Mouse (Mus musculus) splenic B cell, adult 2 months (primary cell): ENCODE results near the gene Ccnf.

Source experiments
- DNase-seq: peaks from one replicate; pipeline ENCODE4 v3.0.0-alpha.2; 2011; ENCODE audit warnings: low read depth, low spot score
- H3K27me3 ChIP-seq: 2 replicates; pipeline ENCODE4 v1.6.1; 2012; ENCODE audit warnings: mild to moderate bottlenecking, low read length, moderate library complexity, mixed read lengths; ENCODE audit not compliant: control insufficient read depth, poor library complexity, insufficient read depth, severe bottlenecking
- H3K36me3 ChIP-seq: 2 replicates; pipeline ENCODE4 v1.6.1; 2012; ENCODE audit warnings: mild to moderate bottlenecking, low read length, moderate library complexity, mixed read lengths; ENCODE audit not compliant: control insufficient read depth, poor library complexity, insufficient read depth, severe bottlenecking

The Ccnf gene

GRCm38 (mm10) chr17:24251320-24252069 lies at the start of gene Ccnf:
Gene Ccnf, minus strand, starts transcription at chr17:24251484.
- Histone ChIP-seq H3K27me3 (no peaks in the 10 kb centered on the region), H3K36me3 (no peaks in the 10 kb centered on the region)
- peak; percentile 98 for DNase-seq

GRCm38 (mm10) chr17:24300651-24301050 lies 49.4 kb upstream of the Ccnf start:
- Histone ChIP-seq H3K27me3 (no peaks in the 10 kb centered on the region), H3K36me3 (no peaks in the 10 kb centered on the region)
- DNase-seq, result no peak

- DNase-seq, result no peak
- Histone ChIP-seq H3K36me3 (no peaks in the 10 kb centered on the region), H3K27me3 (no peaks in the 10 kb centered on the region)
These were observed 38.1 kb upstream of the Ccnf start for GRCm38 (mm10) chr17:24289338-24289737.

DNA sequence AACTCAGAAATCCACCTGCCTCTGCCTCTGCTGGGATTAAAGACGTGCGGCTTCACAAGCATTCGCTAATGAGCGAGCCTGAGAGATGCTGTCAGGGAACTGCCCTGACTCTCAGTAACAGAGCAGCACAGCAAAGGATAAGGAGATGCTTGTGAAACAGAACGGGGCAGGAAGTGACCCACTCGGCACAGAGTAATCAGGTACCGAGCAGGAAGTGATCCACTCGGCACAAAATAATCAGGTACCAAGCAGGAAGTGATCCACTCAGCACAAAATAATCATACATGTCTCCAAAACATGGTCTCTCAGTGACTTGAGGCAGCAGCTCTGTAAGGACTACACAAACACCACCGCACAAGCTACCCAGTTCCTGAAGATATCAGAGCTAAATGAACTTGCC lies 37.2 kb upstream of the Ccnf start:
- H3K27me3 ChIP-seq, result no peaks in the 10 kb centered on the region
- H3K36me3 ChIP-seq, result no peaks in the 10 kb centered on the region
- no peak for DNase-seq

DNA sequence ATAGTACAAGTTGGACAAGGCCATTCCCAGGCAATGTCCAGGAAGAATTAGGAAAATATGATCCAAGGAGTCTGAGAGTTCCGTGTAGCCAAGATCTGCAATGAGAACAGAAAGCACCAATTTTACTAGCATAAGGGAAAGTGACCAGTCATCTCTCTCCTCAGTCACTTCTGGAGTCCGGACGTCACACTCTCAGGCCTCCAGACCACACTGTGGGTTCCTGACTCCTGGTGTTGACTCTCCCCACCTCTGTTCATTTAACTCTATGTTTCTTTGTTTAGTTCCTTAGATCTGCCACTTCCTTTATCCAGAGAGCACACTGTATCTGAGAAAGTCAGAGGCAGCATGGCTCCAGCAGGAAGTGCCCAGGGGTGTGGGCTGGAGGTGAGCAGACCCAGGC lies 34.4 kb upstream of the Ccnf start:
- no peak for DNase-seq
- Histone ChIP-seq H3K27me3 (no peaks in the 10 kb centered on the region), H3K36me3 (no peaks in the 10 kb centered on the region)

- Histone ChIP-seq H3K27me3 (no peaks in the 10 kb centered on the region), H3K36me3 (no peaks in the 10 kb centered on the region)
- DNase-seq, result no peak
These were observed 32.1 kb upstream of the Ccnf start for GRCm38 (mm10) chr17:24283266-24283818.

DNA sequence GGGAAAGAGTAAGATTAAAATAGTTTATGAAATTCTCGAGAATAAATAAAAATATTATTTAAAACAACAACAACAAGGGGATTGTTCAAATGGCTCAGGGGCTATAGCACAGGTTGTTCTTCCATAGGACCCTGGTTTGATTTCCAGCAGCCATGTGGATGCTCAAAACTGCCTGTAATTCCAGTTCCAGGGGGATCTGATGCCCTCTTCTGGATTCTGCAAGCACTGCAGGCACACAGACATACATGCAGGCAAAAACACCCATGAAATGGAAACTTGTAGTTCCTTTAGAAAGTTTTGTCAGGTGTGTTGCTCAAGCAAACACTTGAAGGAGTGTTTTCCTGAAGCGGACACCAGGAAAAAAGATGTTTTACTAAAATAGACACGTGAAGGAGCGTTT lies 31.4 kb upstream of the Ccnf start:
- DNase-seq, result peak; percentile 48
- H3K36me3 ChIP-seq, result no peaks in the 10 kb centered on the region
- no peaks in the 10 kb centered on the region for H3K27me3 ChIP-seq

- Histone ChIP-seq H3K27me3 (no peaks in the 10 kb centered on the region), H3K36me3 (no peaks in the 10 kb centered on the region)
- no peak for DNase-seq
These were observed 28.6 kb upstream of the Ccnf start for GRCm38 (mm10) chr17:24279907-24280306.

GRCm38 (mm10) chr17:24267133-24267532 lies 15.8 kb upstream of the Ccnf start:
- no peaks in the 10 kb centered on the region for H3K36me3 ChIP-seq
- no peak for DNase-seq
- H3K27me3 ChIP-seq, result no peaks in the 10 kb centered on the region

DNA sequence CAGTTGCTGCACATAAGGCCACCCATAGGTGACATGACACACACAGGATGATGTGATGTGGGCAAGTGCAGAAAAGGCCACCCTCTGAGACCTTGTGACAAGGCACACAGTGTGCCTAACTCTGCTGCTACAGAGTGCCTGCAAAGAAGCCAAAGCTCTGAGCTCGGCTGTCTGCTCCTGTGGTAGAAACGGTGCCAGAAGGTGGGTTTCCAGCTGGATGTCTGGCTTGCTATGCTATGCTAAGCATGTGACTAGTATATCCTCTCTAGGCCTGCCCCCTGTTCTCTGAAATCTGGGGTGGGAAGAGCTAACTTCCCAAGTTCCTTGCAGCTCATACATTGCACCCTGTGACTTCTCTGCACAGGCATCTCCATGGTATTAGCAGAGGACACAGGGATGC lies 13.5 kb upstream of the Ccnf start:
- no peaks in the 10 kb centered on the region for H3K27me3 ChIP-seq
- H3K36me3 ChIP-seq, result no peaks in the 10 kb centered on the region
- DNase-seq, result no peak

DNA sequence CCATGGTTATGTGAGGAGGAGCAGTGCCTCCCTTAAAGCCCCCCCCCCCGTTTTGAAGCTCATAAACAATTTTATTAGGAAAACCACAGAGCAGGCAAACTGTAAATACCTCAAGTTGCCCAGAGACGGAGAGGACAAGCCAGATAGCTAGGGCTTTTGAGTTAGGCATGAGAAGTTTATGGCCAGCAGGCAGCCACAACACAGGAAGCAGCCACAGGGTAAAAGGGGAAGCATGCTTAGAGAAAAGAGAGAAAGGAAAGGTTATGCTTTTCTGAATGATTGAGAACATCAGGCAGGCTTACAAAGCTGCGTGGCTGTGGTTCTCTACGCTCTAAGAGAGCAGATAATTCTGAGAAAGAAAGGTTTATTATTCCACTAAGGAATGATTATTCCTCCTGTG lies 9.2 kb upstream of the Ccnf start:
- no peaks in the 10 kb centered on the region for H3K27me3 ChIP-seq
- DNase-seq, result peak; percentile 50
- H3K36me3 ChIP-seq, result no peaks in the 10 kb centered on the region

GRCm38 (mm10) chr17:24259702-24260101 lies 8.4 kb upstream of the Ccnf start:
- H3K36me3 ChIP-seq, result no peaks in the 10 kb centered on the region
- DNase-seq, result peak; percentile 22
- H3K27me3 ChIP-seq, result no peaks in the 10 kb centered on the region

- Histone ChIP-seq H3K27me3 (no peaks in the 10 kb centered on the region), H3K36me3 (no peaks in the 10 kb centered on the region)
- no peak for DNase-seq
These were observed 7.7 kb upstream of the Ccnf start for GRCm38 (mm10) chr17:24258981-24259380.

GRCm38 (mm10) chr17:24252329-24252728 lies 1.0 kb upstream of the Ccnf start:
- no peaks in the 10 kb centered on the region for H3K36me3 ChIP-seq
- H3K27me3 ChIP-seq, result no peaks in the 10 kb centered on the region
- no peak for DNase-seq

GRCm38 (mm10) chr17:24250988-24251319 lies 330 bp downstream of the Ccnf start:
- Histone ChIP-seq H3K36me3 (no peaks in the 10 kb centered on the region), H3K27me3 (no peaks in the 10 kb centered on the region)
- no peak for DNase-seq

DNA sequence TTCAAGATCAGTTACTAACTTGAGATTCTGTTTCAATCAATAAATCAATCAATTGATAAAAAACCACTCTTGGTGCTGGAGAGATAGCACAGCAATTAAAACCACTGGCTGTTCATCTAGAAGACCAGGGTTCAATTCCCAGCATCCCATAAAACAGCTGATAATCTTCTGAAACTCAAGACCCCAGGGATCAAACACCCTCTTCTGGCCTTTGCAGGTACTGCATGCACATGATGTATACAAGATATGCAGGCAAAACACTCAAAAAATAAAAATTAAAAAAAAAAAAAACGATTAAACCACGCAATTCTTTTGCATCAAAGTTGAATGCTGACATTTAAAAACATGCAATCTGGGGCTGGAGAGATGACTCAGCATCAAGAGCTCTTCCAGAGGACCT lies 2.6 kb downstream of the Ccnf start:
- peak; percentile 38 for DNase-seq
- no peaks in the 10 kb centered on the region for H3K36me3 ChIP-seq
- no peaks in the 10 kb centered on the region for H3K27me3 ChIP-seq
